Mouse (Mus musculus) A20 (cell line): ENCODE data around the gene Tanc2.
A peak's percentile ranks its signal among the peaks of the same experiment; 100 is the strongest.

ENCODE experiments used
- DNase-seq: peaks from one replicate; pipeline ENCODE4 v3.0.0-alpha.2; 2011; ENCODE audit warnings: low read depth, low spot score

Tanc2 gene

GRCm38 (mm10) chr11:105828175-105828574 is 238.4 kb downstream of the Tanc2 start:
- no peak for DNase-seq

DNA sequence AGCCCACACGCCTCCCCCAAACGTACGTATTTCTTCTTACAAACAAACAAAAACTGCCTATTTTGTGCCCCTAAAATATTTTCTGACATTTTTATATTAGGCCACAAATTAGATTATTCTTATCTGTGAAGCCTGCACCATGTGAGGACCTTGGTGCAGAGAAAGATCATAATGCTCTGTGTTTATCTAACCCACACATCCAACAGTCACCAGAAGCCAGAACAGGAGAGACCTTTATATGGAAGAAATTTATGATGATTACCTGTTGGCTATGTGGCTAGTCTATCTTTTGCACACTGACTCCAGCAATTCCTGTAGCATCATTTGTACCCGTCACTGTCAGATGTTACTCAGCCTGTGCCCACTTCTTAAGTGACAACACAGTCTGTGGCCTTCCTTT is 245.4 kb downstream of the Tanc2 start:
- no peak for DNase-seq

DNA sequence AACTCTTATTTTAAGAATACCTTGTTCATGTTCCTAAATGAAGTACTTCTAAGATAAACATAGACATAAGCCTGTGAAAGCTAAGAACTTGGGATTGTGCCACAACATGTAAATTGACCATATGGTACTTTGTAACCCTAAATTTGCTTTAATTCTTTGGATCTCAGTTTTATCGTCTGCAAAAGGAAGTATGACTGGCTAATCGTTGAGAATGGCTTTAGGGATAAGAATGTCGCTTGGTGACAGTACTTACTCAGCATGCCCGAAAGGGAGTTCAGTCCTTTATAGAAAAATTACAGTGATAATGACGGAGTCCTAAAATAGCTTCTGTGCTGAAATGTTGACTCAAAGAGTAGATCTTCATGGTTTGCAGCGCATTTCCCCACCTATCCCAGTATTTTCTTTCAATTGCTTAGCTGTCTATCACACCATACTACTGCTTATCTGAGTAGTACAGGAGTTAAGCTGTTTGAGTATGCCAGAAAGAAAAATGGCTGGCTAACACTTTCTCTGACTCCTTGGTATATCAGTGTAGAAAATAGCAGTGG is 246.6 kb downstream of the Tanc2 start:
- no peak for DNase-seq

- no peak for DNase-seq
Measured at GRCm38 (mm10) chr11:105837962-105838361, 248.2 kb downstream of the Tanc2 start.

- DNase-seq = no peak
Measured at GRCm38 (mm10) chr11:105845901-105846300, 256.1 kb downstream of the Tanc2 start.

DNA sequence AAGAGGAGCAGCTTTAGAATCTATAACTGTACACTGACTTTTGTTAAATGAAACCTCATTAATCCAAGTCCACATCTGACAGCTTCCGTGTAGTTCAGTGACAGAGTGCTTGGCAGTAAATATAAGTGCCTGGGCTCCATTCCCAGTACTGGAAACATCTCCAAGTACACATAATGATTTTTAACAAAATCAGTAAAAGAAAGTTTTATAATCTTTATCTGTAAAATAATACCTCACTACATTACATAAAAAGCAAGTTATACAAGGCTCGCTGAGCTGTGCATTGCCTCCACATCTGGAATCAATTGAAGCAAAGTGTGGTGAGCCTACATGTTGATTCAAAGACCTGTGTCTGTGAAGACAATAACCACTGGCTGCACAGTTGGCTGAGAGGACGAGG is 265.7 kb downstream of the Tanc2 start:
- DNase-seq = no peak

- DNase-seq = peak; percentile 17
Measured at GRCm38 (mm10) chr11:105858063-105858462, 268.3 kb downstream of the Tanc2 start.

- no peak for DNase-seq
Measured at GRCm38 (mm10) chr11:105885558-105885957, 295.8 kb downstream of the Tanc2 start.

DNA sequence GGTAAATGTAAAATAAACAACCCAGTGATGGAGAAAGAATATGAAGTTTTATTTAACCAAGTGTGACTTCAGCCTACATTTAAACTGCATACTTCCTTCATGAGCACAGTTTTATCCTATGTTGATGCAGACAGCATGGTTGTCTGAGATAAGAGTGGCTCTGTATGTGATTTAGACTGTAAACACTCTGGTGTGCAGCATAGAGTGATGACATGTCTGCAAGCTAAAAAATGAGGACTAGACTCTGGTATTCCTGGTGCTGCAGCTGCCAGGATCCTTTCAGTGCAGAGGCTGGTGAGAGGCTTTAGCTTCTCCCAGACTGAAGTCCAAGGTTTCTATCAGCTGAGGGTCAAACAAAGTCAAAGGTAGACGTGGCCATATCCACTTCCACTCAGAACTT is 297.5 kb downstream of the Tanc2 start:
- DNase-seq = no peak

DNA sequence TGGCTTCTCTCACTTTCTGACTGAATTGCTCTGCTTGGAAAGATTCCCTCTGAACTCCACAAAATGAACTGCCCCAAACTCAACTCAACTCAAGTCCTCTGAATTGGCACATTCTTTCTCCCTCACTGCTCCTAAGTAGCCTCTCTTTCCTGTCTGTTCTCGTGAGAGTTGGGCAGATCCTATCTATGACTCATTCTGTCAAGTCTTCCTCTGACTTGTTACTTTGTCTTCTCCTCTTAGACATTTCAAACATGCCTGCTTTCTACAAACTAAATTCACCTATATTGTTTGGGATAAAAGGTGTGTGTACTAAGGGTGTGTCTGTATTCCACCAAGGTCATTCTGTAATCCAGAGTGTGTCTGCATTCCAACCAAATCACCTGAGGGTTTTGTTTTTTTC is 309.4 kb downstream of the Tanc2 start:
- no peak for DNase-seq

DNA sequence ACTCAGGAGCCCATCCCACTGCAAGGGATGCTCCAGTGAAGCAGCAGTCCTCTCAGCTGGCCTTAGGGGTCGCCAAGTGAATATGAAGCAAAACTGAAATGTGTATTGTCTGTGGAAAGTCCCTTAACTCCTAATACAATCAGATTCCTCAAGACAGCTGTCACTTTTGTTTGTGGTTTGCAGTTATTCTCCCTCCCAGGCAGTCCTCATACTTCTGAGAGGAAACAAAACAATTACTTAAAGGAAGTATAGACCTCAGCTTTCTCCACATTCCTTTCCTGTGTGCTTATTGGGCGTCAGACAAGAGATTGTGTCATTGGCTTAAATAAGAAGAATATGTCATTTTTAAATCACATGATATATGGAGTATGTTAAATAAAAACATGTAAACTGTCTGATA is 311.7 kb downstream of the Tanc2 start:
- peak; percentile 73 for DNase-seq

- no peak for DNase-seq
Measured at GRCm38 (mm10) chr11:105902956-105903355, 313.2 kb downstream of the Tanc2 start.

DNA sequence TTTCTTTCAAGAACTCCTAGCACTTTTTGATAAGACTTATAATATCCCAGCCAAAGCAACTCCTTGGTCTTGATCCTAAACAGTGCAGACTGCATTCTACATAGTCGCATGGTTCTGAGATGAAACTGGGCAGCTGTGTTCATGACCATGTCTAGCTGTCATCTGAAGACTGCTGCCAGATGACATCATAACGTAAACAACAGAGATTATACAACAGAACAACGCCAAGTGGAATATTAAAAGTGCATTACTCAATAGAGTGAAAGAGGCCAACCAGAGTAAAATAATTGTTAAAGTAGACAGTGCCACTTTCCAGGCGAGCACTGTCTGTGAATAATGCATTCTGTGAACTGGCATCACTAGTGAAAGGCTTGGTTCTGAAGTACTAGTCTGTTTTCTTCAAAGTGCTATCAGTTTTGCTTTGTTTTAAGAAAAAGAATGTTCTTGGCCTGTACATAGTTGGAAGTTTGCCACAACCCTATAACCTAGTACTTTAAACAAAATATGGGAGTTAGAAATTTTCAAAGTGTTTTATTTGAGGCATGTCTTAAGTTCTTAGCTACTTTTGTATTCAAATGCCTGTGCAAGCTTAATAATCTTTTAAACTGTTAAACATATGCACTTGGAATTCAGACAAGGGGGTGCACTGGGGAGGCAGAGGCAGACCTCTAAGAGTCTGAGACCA is 315.9 kb downstream of the Tanc2 start:
- no peak for DNase-seq

- DNase-seq = no peak
Measured at GRCm38 (mm10) chr11:105907381-105907780, 317.6 kb downstream of the Tanc2 start.

DNA sequence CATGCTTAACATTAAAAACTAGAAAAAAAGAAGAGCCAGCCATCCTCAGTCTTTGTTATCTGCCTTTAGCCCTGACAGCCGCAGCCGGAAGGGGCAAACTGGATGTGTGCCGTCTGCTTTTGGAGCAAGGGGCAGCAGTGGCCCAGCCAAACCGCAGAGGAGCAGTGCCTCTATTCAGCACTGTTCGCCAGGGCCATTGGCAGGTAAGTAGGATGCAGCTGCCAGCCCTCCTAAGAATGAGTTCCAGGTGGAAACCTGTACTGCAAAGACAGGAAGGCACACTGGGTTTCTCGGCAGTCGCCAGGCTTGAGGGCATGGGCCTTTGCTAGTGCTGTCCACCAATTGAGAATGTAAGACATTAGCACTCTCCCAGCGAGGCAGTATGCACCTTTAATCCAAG is 319.1 kb downstream of the Tanc2 start:
- DNase-seq = no peak

- DNase-seq = no peak
Measured at GRCm38 (mm10) chr11:105909617-105910016, 319.8 kb downstream of the Tanc2 start.

GRCm38 (mm10) chr11:105911149-105911548 is 321.4 kb downstream of the Tanc2 start:
- no peak for DNase-seq

DNA sequence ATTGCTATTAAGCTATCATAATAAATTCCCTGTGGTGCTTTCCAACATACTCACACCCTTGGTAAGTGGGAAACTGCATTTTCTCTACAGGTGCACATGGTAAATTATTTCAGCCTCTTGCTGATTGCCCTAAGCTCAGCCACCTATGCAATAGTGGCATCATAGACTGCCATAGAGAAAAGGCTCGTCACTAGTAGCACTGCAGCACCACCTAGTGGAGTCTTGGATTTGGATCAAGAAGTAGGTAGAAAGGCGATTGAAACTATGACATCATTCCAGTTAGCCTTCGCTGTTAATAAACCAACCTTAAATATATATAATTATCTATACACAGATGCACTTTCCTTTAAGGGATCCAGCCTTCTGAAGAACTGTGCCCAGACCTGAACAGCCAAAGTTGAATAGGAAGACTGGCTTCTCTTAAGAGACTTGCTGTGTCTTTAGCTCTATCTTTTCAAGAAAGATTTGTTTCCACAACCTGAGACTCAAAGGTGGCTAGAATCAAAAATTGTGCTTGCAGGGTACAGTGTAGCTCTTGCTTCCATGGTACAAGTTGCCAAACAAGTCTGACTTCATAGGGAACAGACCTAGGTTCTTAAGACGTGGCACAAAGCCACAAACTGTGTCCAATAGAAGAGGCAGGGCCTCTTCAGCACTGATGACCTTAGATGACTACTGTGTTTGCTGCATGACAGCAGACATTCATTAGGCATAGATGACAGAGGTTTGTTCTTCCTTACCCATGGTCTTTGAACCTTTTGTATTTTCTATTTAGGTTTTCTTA is 322.0 kb downstream of the Tanc2 start:
- DNase-seq = peak; percentile 83

- DNase-seq = no peak
Measured at GRCm38 (mm10) chr11:105913580-105913979, 323.8 kb downstream of the Tanc2 start.

DNA sequence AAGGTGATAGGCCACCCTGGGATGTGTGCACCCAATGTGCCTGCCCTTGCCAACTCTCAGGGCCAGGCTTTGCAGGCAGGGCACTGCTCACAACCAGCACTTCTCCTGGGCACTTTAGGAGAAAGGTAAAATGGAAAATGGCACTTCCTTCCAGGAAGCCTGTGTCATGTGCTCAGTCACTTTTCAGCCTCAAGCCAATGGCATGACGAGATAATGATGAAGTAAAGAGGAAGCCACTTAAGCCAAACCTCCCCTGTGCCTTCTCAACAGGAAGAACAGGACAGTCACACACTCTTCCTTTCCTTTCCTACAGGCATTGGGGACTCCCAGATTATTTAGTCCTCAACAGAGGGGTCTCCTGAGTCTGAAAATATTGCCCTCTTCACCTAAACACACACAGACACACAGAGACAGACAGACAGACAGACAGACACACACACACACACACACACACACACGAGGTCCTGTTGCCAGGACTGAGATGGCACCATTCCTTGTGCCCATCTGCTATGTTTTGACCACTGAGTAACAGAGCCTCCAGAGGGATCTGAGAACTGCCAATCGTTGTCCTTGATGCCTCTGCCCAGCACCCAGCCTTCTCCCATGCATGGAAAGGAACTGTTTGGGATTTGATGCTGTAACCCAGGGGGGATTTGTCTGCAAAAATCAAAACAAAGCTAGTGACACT is 330.5 kb downstream of the Tanc2 start:
- no peak for DNase-seq

DNA sequence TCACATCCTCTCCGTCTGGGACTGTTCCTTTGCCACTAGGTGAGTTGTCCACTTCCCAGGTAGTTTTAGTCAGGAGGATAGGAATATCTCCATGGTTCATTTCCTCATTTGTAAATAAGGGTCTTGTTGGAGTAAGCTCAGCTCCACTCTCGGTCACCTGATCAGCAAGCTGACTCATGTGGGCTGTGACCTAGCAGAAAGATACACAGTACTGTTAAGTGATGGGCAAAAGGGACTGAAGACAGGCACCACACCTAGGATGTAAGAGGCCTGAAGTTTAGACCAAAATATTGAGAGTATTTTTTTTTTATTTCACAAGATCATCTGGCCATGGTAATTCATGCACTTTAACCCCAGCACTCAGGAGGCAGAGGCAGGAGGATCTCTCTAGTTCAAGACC is 331.1 kb downstream of the Tanc2 start:
- no peak for DNase-seq

- DNase-seq = no peak
Measured at GRCm38 (mm10) chr11:105921275-105921674, 331.5 kb downstream of the Tanc2 start.
